Mouse (Mus musculus) midbrain, embryonic 13.5 days (tissue): ENCODE results near the gene Ccdc149. TPM values are rescaled to one million over a fixed set of nuclear protein-coding genes. Genes with fewer than 3 reads are reported as not detected.

Source experiments
- ATAC-seq: fragments of 200-750 bp; cut with Nextera tagmentation; 2 replicates; pipeline ENCODE4 v1.8.0; 2017; ENCODE audit warnings: mild to moderate bottlenecking, moderate TSS enrichment, moderate library complexity
- H3K27ac ChIP-seq: fragments of 300-500 bp; sonication (generic); 2 replicates; pipeline ENCODE4 v1.5.1; 2015; ENCODE audit warnings: inconsistent platforms, mild to moderate bottlenecking, moderate library complexity
- H3K27me3 ChIP-seq: fragments of 300-500 bp; sonication (generic); 2 replicates; pipeline ENCODE4 v1.6.1; 2015; ENCODE audit warnings: mild to moderate bottlenecking, inconsistent platforms
- H3K36me3 ChIP-seq: fragments of 300-500 bp; sonication (generic); 2 replicates; pipeline ENCODE4 v1.6.1; 2015; ENCODE audit warnings: mild to moderate bottlenecking, inconsistent platforms
- H3K4me1 ChIP-seq: fragments of 300-500 bp; sonication (generic); replicated peaks from 2 replicates; pipeline ENCODE4 v1.6.1; 2015; ENCODE audit warnings: inconsistent platforms
- H3K4me2 ChIP-seq: fragments of 300-500 bp; sonication (generic); replicated peaks from 2 replicates; pipeline ENCODE4 v1.6.1; 2015; ENCODE audit warnings: moderate library complexity, mild to moderate bottlenecking, inconsistent platforms
- H3K4me3 ChIP-seq: fragments of 300-500 bp; sonication (generic); replicated peaks from 2 replicates; pipeline ENCODE4 v1.5.1; 2015; ENCODE audit warnings: mild to moderate bottlenecking, inconsistent platforms
- H3K9ac ChIP-seq: fragments of 300-500 bp; sonication (generic); replicated peaks from 2 replicates; pipeline ENCODE4 v1.6.1; 2015; ENCODE audit warnings: mild to moderate bottlenecking, inconsistent platforms
- H3K9me3 ChIP-seq: fragments of 300-500 bp; sonication (generic); 2 replicates; pipeline ENCODE4 v1.6.1; 2016; ENCODE audit warnings: mild to moderate bottlenecking, inconsistent platforms
- WGBS: fragments of 180-500 bp; shearing (Covaris S2); methylation state at CpG from one replicate; pipeline ENCODE4 v1.1.7; 2015; 5-methylcytosine and 5-hydroxymethylcytosine counted together
- polyA plus RNA-seq: library from polyadenylated mRNA; unstranded; fragments of >200 nt; fragmentation: Nextera tagmentation; extraction: Ambion mirVana; gene quantifications from 2 replicates; pipeline ENCODE4 v1.2.1, GENCODE M21; 2015

Ccdc149 gene
- polyA plus RNA-seq, 1 experiment from 2014 or later = 9.7 TPM

DNA sequence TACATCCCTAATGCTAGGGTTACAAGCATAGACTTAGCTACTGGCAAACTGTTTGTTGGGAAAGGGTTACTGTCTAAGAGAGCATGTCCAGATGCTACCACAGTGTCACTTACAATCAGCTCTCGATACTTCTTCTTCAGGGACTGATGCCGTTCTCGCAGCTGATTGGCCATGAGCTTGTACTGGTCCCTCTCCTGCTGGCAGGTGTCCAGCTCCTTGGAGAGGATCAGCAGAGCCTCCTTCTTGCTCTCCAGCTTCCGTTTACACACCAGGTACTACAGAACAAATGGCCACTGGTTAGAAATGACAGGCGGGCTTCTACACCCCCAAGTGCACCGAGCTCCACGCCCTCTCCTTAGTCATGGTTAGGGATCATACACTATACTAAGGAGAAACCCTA lies 32.4 kb downstream of the Ccdc149 start:
- Histone ChIP-seq H3K27me3 (no peaks in the 10 kb centered on the region), H3K4me3 (no peak overlapping the region), H3K4me1 (no peaks in the 10 kb centered on the region), H3K36me3 (0 out of 2 replicates have a peak, but pooled peaks cover 3% of the 10 kb centered on the region), H3K9ac (no peak overlapping the region), H3K27ac (no peak overlapping the region), H3K9me3 (peaks cover 12% of the 10 kb centered on the region; the same call in 1 of the 2 replicates), H3K4me2 (no peak overlapping the region)
- ATAC-seq = no peak
- WGBS = 85% methylated on average over 7 of the region's 7 CpGs

DNA sequence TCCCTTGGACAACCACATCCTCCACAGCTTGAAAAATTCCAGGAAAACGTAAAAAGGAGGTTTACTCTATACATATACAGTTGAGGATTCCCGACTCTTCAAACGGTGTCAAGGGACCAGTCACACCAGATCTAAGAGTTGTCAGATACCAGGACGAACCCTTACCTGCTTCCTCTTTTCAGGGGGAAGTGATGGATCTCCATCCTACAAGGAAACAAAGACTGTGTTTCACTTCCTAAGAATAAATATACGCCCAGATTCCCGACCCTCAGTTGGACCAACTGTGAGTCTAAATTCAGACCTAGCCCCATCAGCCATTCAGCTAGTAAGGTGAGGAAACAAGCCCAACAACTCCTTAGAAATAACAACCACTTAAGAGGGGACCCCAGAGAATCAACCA lies 35.8 kb downstream of the Ccdc149 start:
- WGBS = 92% methylated on average over 6 of the region's 6 CpGs
- H3K27ac ChIP-seq = no peak overlapping the region
- H3K9me3 ChIP-seq = no peaks in the 10 kb centered on the region
- H3K9ac ChIP-seq = no peak overlapping the region
- no peaks in the 10 kb centered on the region for H3K27me3 ChIP-seq
- H3K4me1 ChIP-seq = no peaks in the 10 kb centered on the region; the same call in 1 of the 2 replicates
- no peak for ATAC-seq
- H3K4me3 ChIP-seq = no peak overlapping the region
- no peak overlapping the region for H3K4me2 ChIP-seq
- H3K36me3 ChIP-seq = no peaks in the 10 kb centered on the region

- Histone ChIP-seq H3K9me3 (no peaks in the 10 kb centered on the region), H3K4me2 (no peak overlapping the region), H3K27ac (no peak overlapping the region), H3K4me3 (no peak overlapping the region), H3K36me3 (no peaks in the 10 kb centered on the region), H3K27me3 (no peaks in the 10 kb centered on the region), H3K4me1 (peaks cover 19% of the 10 kb centered on the region), H3K9ac (no peak overlapping the region)
- ATAC-seq = no peak
- 81% methylated on average over 8 of the region's 8 CpGs for WGBS
These were observed 40.0 kb downstream of the Ccdc149 start for GRCm38 (mm10) chr5:52431276-52431844.

GRCm38 (mm10) chr5:52429731-52430480 lies 41.4 kb downstream of the Ccdc149 start:
- H3K27me3 ChIP-seq = no peaks in the 10 kb centered on the region
- no peak overlapping the region for H3K4me2 ChIP-seq
- H3K27ac ChIP-seq = no peak overlapping the region
- H3K4me3 ChIP-seq = no peak overlapping the region
- ATAC-seq = peak; percentile 72; the same call in 1 of the 2 replicates
- H3K9me3 ChIP-seq = no peaks in the 10 kb centered on the region
- H3K4me1 ChIP-seq = peaks cover 19% of the 10 kb centered on the region
- 50% methylated on average over 14 of the region's 14 CpGs for WGBS
- H3K36me3 ChIP-seq = no peaks in the 10 kb centered on the region
- H3K9ac ChIP-seq = no peak overlapping the region

DNA sequence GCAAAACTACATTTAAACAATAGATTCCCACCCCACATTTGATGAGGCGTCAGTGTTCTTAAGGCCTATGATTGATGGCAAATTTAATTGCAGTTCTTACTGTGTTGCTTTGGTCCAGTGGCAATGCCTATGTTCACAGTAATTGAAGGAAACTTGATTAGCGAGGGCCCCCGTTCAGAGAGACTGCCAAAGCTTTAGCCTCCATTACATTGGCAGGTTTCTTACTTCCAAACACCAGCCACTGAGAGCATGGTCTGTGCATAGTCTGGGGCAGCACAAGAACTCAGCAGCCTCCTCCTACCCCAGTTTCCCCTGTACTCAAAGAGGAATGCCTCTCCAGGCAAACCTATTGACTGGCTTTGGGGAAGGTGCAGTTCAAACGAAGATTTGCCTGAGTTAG lies 42.7 kb downstream of the Ccdc149 start:
- no peak overlapping the region for H3K9ac ChIP-seq
- H3K4me1 ChIP-seq = peaks cover 19% of the 10 kb centered on the region
- H3K4me3 ChIP-seq = no peak overlapping the region
- no peak overlapping the region for H3K4me2 ChIP-seq
- no peaks in the 10 kb centered on the region for H3K9me3 ChIP-seq
- 57% methylated on average over 4 of the region's 4 CpGs for WGBS
- ATAC-seq = no peak
- H3K36me3 ChIP-seq = no peaks in the 10 kb centered on the region
- no peak overlapping the region for H3K27ac ChIP-seq
- H3K27me3 ChIP-seq = no peaks in the 10 kb centered on the region

- ATAC-seq = no peak
- 92% methylated on average over 9 of the region's 9 CpGs for WGBS
These were observed 45.5 kb downstream of the Ccdc149 start for GRCm38 (mm10) chr5:52425819-52426218.

DNA sequence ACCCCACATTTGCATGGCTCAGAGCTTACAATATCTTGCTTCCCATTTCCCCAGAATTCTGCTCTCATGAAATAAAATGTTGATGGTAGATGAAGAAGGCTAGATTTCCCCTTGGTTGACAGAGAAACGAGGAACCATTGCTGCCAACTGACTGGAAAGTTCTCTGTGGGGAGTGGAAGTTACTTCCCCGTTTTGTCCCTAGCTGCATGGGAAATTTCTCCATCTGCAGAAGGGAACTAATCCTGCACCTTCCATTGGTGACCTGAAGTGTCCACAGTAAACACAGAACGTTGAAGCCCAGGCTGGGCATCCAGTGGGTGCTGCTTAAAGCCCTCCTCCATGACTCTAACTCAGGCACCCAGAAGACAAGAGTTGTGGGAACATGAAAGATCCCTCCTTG lies 47.4 kb downstream of the Ccdc149 start:
- Histone ChIP-seq H3K4me3 (no peak overlapping the region), H3K4me2 (no peak overlapping the region), H3K27ac (no peak overlapping the region), H3K9me3 (no peaks in the 10 kb centered on the region), H3K4me1 (peaks cover 5% of the 10 kb centered on the region; the same call in 1 of the 2 replicates), H3K36me3 (no peaks in the 10 kb centered on the region), H3K9ac (no peak overlapping the region), H3K27me3 (no peaks in the 10 kb centered on the region)
- no peak for ATAC-seq
- WGBS = 79% methylated on average over 3 of the region's 3 CpGs

More at GRCm38 (mm10) chr5:52425819-52426218, 45.5 kb downstream of the Ccdc149 start:
- no peaks in the 10 kb centered on the region for H3K27me3 ChIP-seq
- H3K9ac ChIP-seq = no peak overlapping the region
- H3K9me3 ChIP-seq = no peaks in the 10 kb centered on the region
- H3K36me3 ChIP-seq = no peaks in the 10 kb centered on the region
- no peak overlapping the region for H3K4me2 ChIP-seq
- H3K4me1 ChIP-seq = peaks cover 19% of the 10 kb centered on the region
- no peak overlapping the region for H3K27ac ChIP-seq
- no peak overlapping the region for H3K4me3 ChIP-seq

- no peaks in the 10 kb centered on the region for H3K27me3 ChIP-seq
- no peak overlapping the region for H3K4me3 ChIP-seq
- H3K36me3 ChIP-seq = no peaks in the 10 kb centered on the region
- no peaks in the 10 kb centered on the region; the same call in 1 of the 2 replicates for H3K4me1 ChIP-seq
- H3K9ac ChIP-seq = no peak overlapping the region
- ATAC-seq = no peak
- H3K27ac ChIP-seq = no peak overlapping the region
- H3K4me2 ChIP-seq = no peak overlapping the region
- H3K9me3 ChIP-seq = peaks cover 7% of the 10 kb centered on the region; the same call in 1 of the 2 replicates
- 63% methylated on average over 2 of the region's 2 CpGs for WGBS
These were observed 54.8 kb downstream of the Ccdc149 start for GRCm38 (mm10) chr5:52416485-52416884.

- no peak overlapping the region for H3K9ac ChIP-seq
- no peak overlapping the region for H3K4me2 ChIP-seq
- no peak overlapping the region for H3K4me3 ChIP-seq
- H3K27me3 ChIP-seq = no peaks in the 10 kb centered on the region
- peaks cover 7% of the 10 kb centered on the region; the same call in 1 of the 2 replicates for H3K9me3 ChIP-seq
- no peaks in the 10 kb centered on the region for H3K36me3 ChIP-seq
- H3K27ac ChIP-seq = no peak overlapping the region
- H3K4me1 ChIP-seq = no peaks in the 10 kb centered on the region; the same call in 1 of the 2 replicates
- 90% methylated on average over 6 of the region's 6 CpGs for WGBS
- ATAC-seq = no peak
These were observed 55.4 kb downstream of the Ccdc149 start for GRCm38 (mm10) chr5:52415917-52416316.

GRCm38 (mm10) chr5:52415193-52415592 lies 56.1 kb downstream of the Ccdc149 start:
- no peak overlapping the region for H3K4me2 ChIP-seq
- H3K36me3 ChIP-seq = no peaks in the 10 kb centered on the region
- H3K9ac ChIP-seq = no peak overlapping the region
- no peak overlapping the region for H3K27ac ChIP-seq
- peaks cover 7% of the 10 kb centered on the region; the same call in 1 of the 2 replicates for H3K9me3 ChIP-seq
- H3K4me1 ChIP-seq = no peaks in the 10 kb centered on the region; the same call in 1 of the 2 replicates
- peak; percentile 61; the same call in 1 of the 2 replicates for ATAC-seq
- H3K4me3 ChIP-seq = no peak overlapping the region
- WGBS = 50% methylated on average over 1 of the region's 1 CpGs
- no peaks in the 10 kb centered on the region for H3K27me3 ChIP-seq

DNA sequence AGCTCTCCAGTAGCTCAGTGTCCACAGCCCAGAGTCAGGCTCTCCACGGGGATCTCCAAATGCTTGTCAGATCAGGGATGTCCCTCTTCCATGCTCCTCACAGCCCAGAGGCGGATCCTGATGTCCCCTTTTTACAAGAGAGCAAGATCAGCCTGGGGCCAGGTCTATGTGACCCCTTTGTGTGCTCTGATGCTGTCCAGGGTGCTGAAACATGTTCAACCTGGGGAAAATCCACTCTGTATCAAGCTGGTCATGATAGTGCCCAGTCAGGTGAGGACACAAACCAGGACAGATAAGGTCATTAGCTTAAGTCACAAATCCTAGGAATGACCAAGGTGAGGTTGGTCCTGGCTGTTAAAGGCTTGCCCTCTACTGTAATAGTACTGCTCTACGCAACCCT lies 59.8 kb downstream of the Ccdc149 start:
- no peak for ATAC-seq
- H3K4me2 ChIP-seq = no peak overlapping the region
- H3K9me3 ChIP-seq = peaks cover 7% of the 10 kb centered on the region; the same call in 1 of the 2 replicates
- H3K36me3 ChIP-seq = no peaks in the 10 kb centered on the region
- H3K27me3 ChIP-seq = no peaks in the 10 kb centered on the region
- no peaks in the 10 kb centered on the region; the same call in 1 of the 2 replicates for H3K4me1 ChIP-seq
- WGBS = 61% methylated on average over 3 of the region's 3 CpGs
- H3K9ac ChIP-seq = no peak overlapping the region
- H3K27ac ChIP-seq = no peak overlapping the region
- no peak overlapping the region for H3K4me3 ChIP-seq

GRCm38 (mm10) chr5:52410197-52410596 lies 61.1 kb downstream of the Ccdc149 start:
- no peaks in the 10 kb centered on the region for H3K27me3 ChIP-seq

More at GRCm38 (mm10) chr5:52410197-52410596, 61.1 kb downstream of the Ccdc149 start:
- H3K9ac ChIP-seq = no peak overlapping the region
- H3K4me3 ChIP-seq = no peak overlapping the region
- H3K36me3 ChIP-seq = no peaks in the 10 kb centered on the region
- H3K4me1 ChIP-seq = no peaks in the 10 kb centered on the region; the same call in 1 of the 2 replicates
- H3K9me3 ChIP-seq = peaks cover 7% of the 10 kb centered on the region; the same call in 1 of the 2 replicates
- H3K27ac ChIP-seq = no peak overlapping the region
- WGBS = 87% methylated on average over 12 of the region's 12 CpGs
- no peak for ATAC-seq
- no peak overlapping the region for H3K4me2 ChIP-seq
